Mouse (Mus musculus) MEL (cell line): Measurements from ENCODE around the gene Wnt5a. TPM values are rescaled to one million over a fixed set of nuclear protein-coding genes. Genes with fewer than 3 reads are reported as not detected.

ENCODE experiments used
- DNase-seq: peaks from one replicate; pipeline ENCODE4 v3.0.0; 2011; ENCODE audit warnings: low read depth, low spot score
- H3K27ac ChIP-seq: 2 replicates; pipeline ENCODE4 v1.5.1; 2012; ENCODE audit warnings: low read depth, mild to moderate bottlenecking, control low read depth, low read length, moderate library complexity; ENCODE audit not compliant: control insufficient read depth
- H3K27me3 ChIP-seq, 2 experiments: fragments of 150-350 bp in 1 of 2; sonication (generic) in 1 of 2; 2 replicates each; pipeline ENCODE4 v1.6.1; 2012; ENCODE audit warnings: low read length in 2 of 2, mild to moderate bottlenecking in 2 of 2, improper control_type of control experiment in 1 of 2, moderate library complexity in 1 of 2; ENCODE audit not compliant: insufficient read depth in 2 of 2, control insufficient read depth in 1 of 2
- H3K36me3 ChIP-seq, 2 experiments: 2 replicates each; pipeline ENCODE4 v1.6.1; 2012 to 2014; ENCODE audit warnings: low read length in 2 of 2, improper control_type of control experiment in 1 of 2, inconsistent platforms in 1 of 2, mild to moderate bottlenecking in 1 of 2; ENCODE audit not compliant: insufficient read depth in 2 of 2, control insufficient read depth in 1 of 2
- H3K4me1 ChIP-seq, 2 experiments: fragments of 150-350 bp in 1 of 2; sonication (generic) in 1 of 2; 2 replicates each; pipeline ENCODE4 v1.6.1; 2012; ENCODE audit warnings: low read length in 2 of 2, improper control_type of control experiment in 1 of 2, mild to moderate bottlenecking in 1 of 2; ENCODE audit not compliant: insufficient read depth in 2 of 2, control insufficient read depth in 1 of 2
- H3K4me3 ChIP-seq, 2 experiments: fragments of 150-350 bp in 1 of 2; sonication (generic) in 1 of 2; 2 replicates each; pipeline ENCODE4 v1.5.1; 2012; ENCODE audit warnings: low read depth in 2 of 2, low read length in 2 of 2, mild to moderate bottlenecking in 2 of 2, moderate library complexity in 2 of 2, control low read depth in 1 of 2, improper control_type of control experiment in 1 of 2; ENCODE audit not compliant: control insufficient read depth in 1 of 2, insufficient read depth in 1 of 2
- H3K79me2 ChIP-seq: 2 replicates; pipeline ENCODE4 v1.6.1; 2012; ENCODE audit warnings: mild to moderate bottlenecking, low read length, moderate library complexity; ENCODE audit not compliant: control insufficient read depth, poor library complexity, insufficient read depth
- H3K9ac ChIP-seq: 2 replicates; pipeline ENCODE4 v1.6.1; 2012; ENCODE audit warnings: low read depth, mild to moderate bottlenecking, control low read depth, low read length, moderate library complexity; ENCODE audit not compliant: control insufficient read depth, poor library complexity, severe bottlenecking
- H3K9me3 ChIP-seq: fragments of 150-350 bp; sonication (generic); replicated peaks from 2 replicates; pipeline ENCODE4 v1.6.1; 2012; ENCODE audit warnings: mild to moderate bottlenecking, low read length, improper control_type of control experiment, moderate library complexity; ENCODE audit not compliant: insufficient read depth
- BHLHE40 ChIP-seq: IDR thresholded peaks from 2 replicates; pipeline ENCODE4 v1.6.1; 2012; ENCODE audit warnings: low read depth, mild to moderate bottlenecking, inconsistent platforms, low read length, improper control_type of control experiment, borderline replicate concordance
- CHD2 ChIP-seq: IDR thresholded peaks from 2 replicates; pipeline ENCODE4 v1.6.1; 2011; ENCODE audit warnings: low read length, improper control_type of control experiment
- CTCF ChIP-seq, 3 experiments: IDR thresholded peaks in 2 of 3; conservative IDR thresholded peaks in 1 of 3; 2 replicates each; pipeline ENCODE4 v1.5.1; 2011 to 2012; ENCODE audit warnings: low read length in 3 of 3, low read depth in 2 of 3, mild to moderate bottlenecking in 2 of 3, improper control_type of control experiment in 1 of 3, inconsistent platforms in 1 of 3, mixed read lengths in 1 of 3, moderate library complexity in 1 of 3; ENCODE audit not compliant: control insufficient read depth in 1 of 3, insufficient read depth in 1 of 3, poor library complexity in 1 of 3, severe bottlenecking in 1 of 3
- E2F4 ChIP-seq: IDR thresholded peaks from 2 replicates; pipeline ENCODE4 v1.6.1; 2011; ENCODE audit warnings: low read depth, low read length, improper control_type of control experiment, borderline replicate concordance
- ELF1 ChIP-seq: IDR thresholded peaks from 2 replicates; pipeline ENCODE4 v1.6.1; 2014; ENCODE audit warnings: low read depth, mild to moderate bottlenecking, inconsistent platforms, low read length, improper control_type of control experiment, moderate library complexity
- EP300 ChIP-seq, 2 experiments: IDR thresholded peaks; 2 replicates each; pipeline ENCODE4 v1.6.1; 2011; ENCODE audit warnings: improper control_type of control experiment in 2 of 2, low read length in 2 of 2, low read depth in 1 of 2, mild to moderate bottlenecking in 1 of 2
- ETS1 ChIP-seq: IDR thresholded peaks from 2 replicates; pipeline ENCODE4 v1.6.1; 2012; ENCODE audit warnings: low read depth, mild to moderate bottlenecking, inconsistent platforms, low read length, improper control_type of control experiment, moderate library complexity
- GABPA ChIP-seq: IDR thresholded peaks from 2 replicates; pipeline ENCODE4 v1.6.1; 2012; ENCODE audit warnings: low read depth, mild to moderate bottlenecking, inconsistent platforms, low read length, improper control_type of control experiment, moderate library complexity
- GATA1 ChIP-seq: IDR thresholded peaks from 2 replicates; pipeline ENCODE4 v1.6.1; 2011; ENCODE audit warnings: low read depth, low read length, improper control_type of control experiment
- HCFC1 ChIP-seq: IDR thresholded peaks from 2 replicates; pipeline ENCODE4 v1.6.1; 2012; ENCODE audit warnings: low read depth, mild to moderate bottlenecking, inconsistent platforms, low read length, improper control_type of control experiment, moderate library complexity
- KAT2A ChIP-seq: conservative IDR thresholded peaks from 2 replicates; pipeline ENCODE4 v1.6.1; 2012; ENCODE audit warnings: low read depth, low read length, improper control_type of control experiment, inconsistent platforms
- MAX ChIP-seq: IDR thresholded peaks from 2 replicates; pipeline ENCODE4 v1.6.1; 2011; ENCODE audit warnings: low read length, improper control_type of control experiment
- MEF2A ChIP-seq: IDR thresholded peaks from 2 replicates; pipeline ENCODE4 v1.6.1; 2014; ENCODE audit warnings: low read depth, mild to moderate bottlenecking, inconsistent platforms, low read length, improper control_type of control experiment; ENCODE audit not compliant: poor library complexity, insufficient replicate concordance, severe bottlenecking; ENCODE audit errors: extremely low read depth
- MXI1 ChIP-seq: IDR thresholded peaks from 2 replicates; pipeline ENCODE4 v1.6.1; 2011; ENCODE audit warnings: mild to moderate bottlenecking, low read depth, low read length, improper control_type of control experiment
- MYC ChIP-seq: IDR thresholded peaks from 2 replicates; pipeline ENCODE4 v1.6.1; 2011; ENCODE audit warnings: low read depth, mild to moderate bottlenecking, low read length, improper control_type of control experiment, moderate library complexity
- NRF1 ChIP-seq: IDR thresholded peaks from 2 replicates; pipeline ENCODE4 v1.6.1; 2014; ENCODE audit warnings: low read depth, mild to moderate bottlenecking, inconsistent platforms, low read length, improper control_type of control experiment, moderate library complexity; ENCODE audit not compliant: poor library complexity, insufficient read depth, severe bottlenecking
- POLR2AphosphoS2 ChIP-seq: IDR thresholded peaks from 2 replicates; pipeline ENCODE4 v1.6.1; 2011; ENCODE audit warnings: low read length, improper control_type of control experiment
- RAD21 ChIP-seq: IDR thresholded peaks from 2 replicates; pipeline ENCODE4 v1.6.1; 2011; ENCODE audit warnings: mild to moderate bottlenecking, low read depth, low read length, improper control_type of control experiment
- SIN3A ChIP-seq: IDR thresholded peaks from 2 replicates; pipeline ENCODE4 v1.6.1; 2012; ENCODE audit warnings: low read length, improper control_type of control experiment, inconsistent platforms
- SMC3 ChIP-seq: IDR thresholded peaks from 2 replicates; pipeline ENCODE4 v1.6.1; 2011; ENCODE audit warnings: low read depth, low read length, improper control_type of control experiment
- TAL1 ChIP-seq: IDR thresholded peaks from 2 replicates; pipeline ENCODE4 v1.6.1; 2012; ENCODE audit warnings: mild to moderate bottlenecking, inconsistent platforms, low read length, moderate library complexity, mixed read lengths
- TCF12 ChIP-seq: IDR thresholded peaks from 2 replicates; pipeline ENCODE4 v1.6.1; 2014; ENCODE audit warnings: low read depth, mild to moderate bottlenecking, inconsistent platforms, low read length, improper control_type of control experiment, moderate library complexity
- UBTF ChIP-seq: IDR thresholded peaks from 2 replicates; pipeline ENCODE4 v1.6.1; 2012; ENCODE audit warnings: low read depth, mild to moderate bottlenecking, inconsistent platforms, low read length, improper control_type of control experiment, moderate library complexity, borderline replicate concordance; ENCODE audit not compliant: insufficient read depth
- USF1 ChIP-seq: IDR thresholded peaks from 2 replicates; pipeline ENCODE4 v1.6.1; 2014; ENCODE audit warnings: low read depth, mild to moderate bottlenecking, inconsistent platforms, low read length, improper control_type of control experiment, moderate library complexity
- USF2 ChIP-seq, 2 experiments: IDR thresholded peaks; 2 replicates each; pipeline ENCODE4 v1.6.1; 2011 to 2012; ENCODE audit warnings: improper control_type of control experiment in 2 of 2, low read length in 2 of 2, borderline replicate concordance in 1 of 2, inconsistent platforms in 1 of 2, low read depth in 1 of 2, mild to moderate bottlenecking in 1 of 2; ENCODE audit not compliant: insufficient read depth in 1 of 2
- ZKSCAN1 ChIP-seq: IDR thresholded peaks from 2 replicates; pipeline ENCODE4 v1.6.1; 2012; ENCODE audit warnings: low read depth, mild to moderate bottlenecking, inconsistent platforms, low read length, improper control_type of control experiment, moderate library complexity
- ZMIZ1 ChIP-seq: IDR thresholded peaks from 2 replicates; pipeline ENCODE4 v1.6.1; 2012; ENCODE audit warnings: low read depth, mild to moderate bottlenecking, inconsistent platforms, low read length, improper control_type of control experiment, moderate library complexity
- ZNF384 ChIP-seq: IDR thresholded peaks from 2 replicates; pipeline ENCODE4 v1.6.1; 2012; ENCODE audit warnings: low read depth, mild to moderate bottlenecking, inconsistent platforms, low read length, improper control_type of control experiment
- polyA plus RNA-seq, 2 experiments: library from polyadenylated mRNA; stranded (reverse) in 1 of 2; unstranded in 1 of 2; fragments of >175 nt in 1 of 2; fragments of >200 nt in 1 of 2; gene quantifications; 2 replicates each; pipeline versions ENCODE4 v1.2.1 to v1.2.4; 2012; ENCODE audit warnings: low replicate concordance in 2 of 2, low read depth in 1 of 2; ENCODE audit not compliant: insufficient read length in 2 of 2, insufficient read depth in 1 of 2, missing spikeins in 1 of 2
- total RNA-seq: library from RNA; depleted of rRNA; stranded (reverse); fragments of 300-350 nt; gene quantifications from 2 replicates; pipeline ENCODE4 v1.2.3, GENCODE M21; 2012

The Wnt5a gene
- total and polyA plus RNA-seq, 3 experiments, result not detected

GRCm38 (mm10) chr14:28511029-28511651 lies 6.6 kb downstream of the Wnt5a start:
- no peak for DNase-seq
- TF ChIP-seq USF2 (IDR thresholded peaks at IDR 0.05; ENCODE audit: borderline replicate concordance in 1 of 2, insufficient read depth in 1 of 2, low read depth in 1 of 2, low read length in 2 of 2) (no peak), CHD2 (no peak), TAL1 (no peak), MYC (no peak), GABPA (no peak), CTCF (IDR thresholded peaks at IDR 0.05 in 2 of 3, conservative IDR thresholded peaks at IDR 0.05 in 1 of 3; ENCODE audit: control insufficient read depth in 1 of 3, insufficient read depth in 1 of 3, low read depth in 2 of 3, low read length in 3 of 3, poor library complexity in 1 of 3, severe bottlenecking in 1 of 3) (no peak), RAD21 (no peak), BHLHE40 (no peak), USF1 (no peak), SIN3A (no peak), ZKSCAN1 (no peak), EP300 (IDR thresholded peaks at IDR 0.05; ENCODE audit: low read depth in 1 of 2, low read length in 2 of 2) (no peak), ZNF384 (no peak), MXI1 (no peak), GATA1 (no peak), ELF1 (no peak), HCFC1 (no peak)
- TF ChIP-seq, all 39 proteins: peak for 0
- Histone ChIP-seq H3K4me1 (no peaks in the 10 kb centered on the region), H3K27me3 (no peaks in the 10 kb centered on the region), H3K9me3 (no peaks in the 10 kb centered on the region), H3K9ac (no peak overlapping the region), H3K36me3 (no peaks in the 10 kb centered on the region), H3K79me2 (no peaks in the 10 kb centered on the region), H3K27ac (no peak overlapping the region), H3K4me3 (no peak overlapping the region)

GRCm38 (mm10) chr14:28512805-28513590 lies 8.4 kb downstream of the Wnt5a start:
- Histone ChIP-seq H3K4me3 (no peak overlapping the region), H3K27ac (no peak overlapping the region), H3K36me3 (no peaks in the 10 kb centered on the region), H3K79me2 (no peaks in the 10 kb centered on the region), H3K9ac (no peak overlapping the region), H3K4me1 (no peaks in the 10 kb centered on the region), H3K27me3 (no peaks in the 10 kb centered on the region), H3K9me3 (no peaks in the 10 kb centered on the region)
- no peak for TF ChIP-seq USF2 (IDR thresholded peaks at IDR 0.05; ENCODE audit: borderline replicate concordance in 1 of 2, insufficient read depth in 1 of 2, low read depth in 1 of 2, low read length in 2 of 2)
- no peak for TF ChIP-seq EP300 (IDR thresholded peaks at IDR 0.05; ENCODE audit: low read depth in 1 of 2, low read length in 2 of 2)
- TF ChIP-seq TAL1, result no peak
- TF ChIP-seq CTCF (IDR thresholded peaks at IDR 0.05 in 2 of 3, conservative IDR thresholded peaks at IDR 0.05 in 1 of 3; ENCODE audit: control insufficient read depth in 1 of 3, insufficient read depth in 1 of 3, low read depth in 2 of 3, low read length in 3 of 3, poor library complexity in 1 of 3, severe bottlenecking in 1 of 3), result no peak
- TF ChIP-seq KAT2A, result no peak
- no peak for TF ChIP-seq ELF1
- TF ChIP-seq MAX, result no peak
- TF ChIP-seq TCF12, result no peak
- no peak for TF ChIP-seq POLR2AphosphoS2
- TF ChIP-seq ETS1, result no peak
- TF ChIP-seq GATA1, result no peak
- no peak for TF ChIP-seq UBTF
- no peak for TF ChIP-seq SMC3
- TF ChIP-seq ZMIZ1, result no peak
- no peak for TF ChIP-seq MEF2A
- no peak for TF ChIP-seq MYC
- no peak for TF ChIP-seq NRF1
- TF ChIP-seq MXI1, result no peak
- no peak for TF ChIP-seq E2F4
- no peak for DNase-seq
